Mouse (Mus musculus): ENCODE measurements at regions not wholly inside any gene's neighbourhood (a gene's known extent, or its start where the extent isn't known, plus 50 kb on each side); places are given as distances from the start of the nearest gene placed in this dataset.
"Not testable (repeated sequence)": the region's sequence is repeated elsewhere in the genome, so short reads cannot be mapped to it uniquely, and the experiment has no call there.

DNA sequence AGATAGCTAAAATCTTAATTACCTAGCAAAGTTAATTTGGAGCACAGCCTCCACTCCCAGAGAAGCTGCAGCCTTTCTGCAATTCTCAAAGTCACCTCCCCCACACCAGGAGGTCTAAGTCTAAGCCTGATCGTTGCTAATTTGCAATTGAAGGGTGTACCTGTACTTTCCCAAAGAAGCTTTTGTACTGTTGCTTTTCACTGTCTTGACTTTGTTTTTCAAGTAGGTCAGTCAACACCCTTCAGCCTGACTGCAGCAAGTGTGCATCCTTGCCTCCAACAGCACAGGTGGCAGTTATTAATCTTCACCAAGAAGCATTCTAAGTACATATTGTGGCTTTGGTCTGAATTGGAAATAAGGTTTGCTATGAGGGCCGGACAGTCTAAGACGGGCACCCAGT, 91.7 kb upstream of the Slc22a30 start:
- ATAC-seq (ENCODE audit: insufficient number of reproducible peaks, insufficient read depth, low FRiP score, low read depth); H3K9ac ChIP-seq (ENCODE audit: low read length); H3K4me3 ChIP-seq (ENCODE audit: control insufficient read depth in 1 of 2, insufficient read depth in 1 of 2, low read depth in 1 of 2, low read length in 2 of 2); H3K4me1 ChIP-seq (ENCODE audit: control insufficient read depth in 2 of 2, insufficient read depth in 2 of 2, low read length in 2 of 2); H3K27ac ChIP-seq (replicated peaks in 1 of 2; ENCODE audit: control insufficient read depth in 1 of 2, insufficient read depth in 1 of 2, low read depth in 2 of 2, low read length in 2 of 2); H3K4me2 ChIP-seq (ENCODE audit: low read length); H3K27me3 ChIP-seq (ENCODE audit: control insufficient read depth, insufficient read depth, low read length); H3K36me3 ChIP-seq (ENCODE audit: control insufficient read depth, insufficient read depth, low read length); H3K9me3 ChIP-seq (ENCODE audit: control insufficient read depth, low read length): not testable (repeated sequence)
- WGBS: 79% methylated on average over 3 of the region's 3 CpGs

DNA sequence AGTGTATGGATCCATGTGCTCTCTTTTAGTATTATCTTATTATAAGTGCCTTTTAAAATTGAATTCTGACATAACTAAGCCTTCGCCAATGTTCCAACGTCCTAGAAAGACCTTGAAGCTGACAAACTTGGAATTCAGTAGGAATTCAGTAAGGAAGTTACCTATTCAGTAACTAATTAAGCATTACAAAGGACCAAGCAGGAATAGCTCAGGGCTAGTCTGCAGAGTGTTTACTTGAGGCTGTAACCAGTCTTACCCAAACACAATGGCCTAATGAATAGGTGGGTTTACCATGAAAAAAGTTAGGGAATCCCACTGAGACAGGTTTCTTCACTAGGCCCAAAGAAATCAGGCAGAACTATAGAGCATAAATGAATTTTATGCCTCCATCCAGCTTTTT, 92.6 kb upstream of the Slc22a30 start:
- WGBS: 84% methylated on average over 2 of the region's 2 CpGs
- not testable (repeated sequence) for ATAC-seq (ENCODE audit: insufficient number of reproducible peaks, insufficient read depth, low FRiP score, low read depth); H3K9me3 ChIP-seq (ENCODE audit: control insufficient read depth, low read length); H3K36me3 ChIP-seq (ENCODE audit: control insufficient read depth, insufficient read depth, low read length); H3K27ac ChIP-seq (replicated peaks in 1 of 2; ENCODE audit: control insufficient read depth in 1 of 2, insufficient read depth in 1 of 2, low read depth in 2 of 2, low read length in 2 of 2); H3K4me2 ChIP-seq (ENCODE audit: low read length); H3K4me3 ChIP-seq (ENCODE audit: control insufficient read depth in 1 of 2, insufficient read depth in 1 of 2, low read depth in 1 of 2, low read length in 2 of 2); H3K4me1 ChIP-seq (ENCODE audit: control insufficient read depth in 2 of 2, insufficient read depth in 2 of 2, low read length in 2 of 2); H3K9ac ChIP-seq (ENCODE audit: low read length); H3K27me3 ChIP-seq (ENCODE audit: control insufficient read depth, insufficient read depth, low read length)

DNA sequence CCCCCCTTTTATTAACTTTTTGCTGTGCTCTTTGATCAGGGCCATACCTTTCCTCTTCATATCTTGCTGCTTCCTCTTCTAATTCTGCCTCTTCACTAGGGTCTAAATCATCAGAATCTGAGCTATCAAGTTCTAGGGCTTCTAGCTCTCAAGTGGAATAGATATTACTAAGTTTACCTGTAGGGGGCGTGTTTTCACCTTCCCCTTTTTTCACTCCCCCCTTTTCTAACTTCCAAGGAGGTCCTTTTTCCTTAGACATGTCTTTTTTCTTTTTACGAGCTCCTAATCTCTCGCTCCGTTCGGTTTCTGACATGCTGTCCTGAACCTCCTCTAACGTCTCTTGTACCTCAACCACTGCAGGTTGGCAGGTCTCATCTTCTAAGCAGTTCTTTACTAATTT, 73.3 kb upstream of the Slc22a8 start:
- WGBS: 74% methylated on average over 6 of the region's 6 CpGs
- not testable (repeated sequence) for H3K9ac ChIP-seq (ENCODE audit: low read length); H3K27ac ChIP-seq (replicated peaks in 1 of 2; ENCODE audit: control insufficient read depth in 1 of 2, insufficient read depth in 1 of 2, low read depth in 2 of 2, low read length in 2 of 2); H3K27me3 ChIP-seq (ENCODE audit: control insufficient read depth, insufficient read depth, low read length); H3K36me3 ChIP-seq (ENCODE audit: control insufficient read depth, insufficient read depth, low read length); H3K9me3 ChIP-seq (ENCODE audit: control insufficient read depth, low read length); H3K4me1 ChIP-seq (ENCODE audit: control insufficient read depth in 2 of 2, insufficient read depth in 2 of 2, low read length in 2 of 2); ATAC-seq (ENCODE audit: insufficient number of reproducible peaks, insufficient read depth, low FRiP score, low read depth)
- peak overlapping the region in 1 of 2 experiments; percentile 41; a peak in 1 of 4 replicates for H3K4me3 ChIP-seq (ENCODE audit: control insufficient read depth in 1 of 2, insufficient read depth in 1 of 2, low read depth in 1 of 2, low read length in 2 of 2)
- H3K4me2 ChIP-seq (ENCODE audit: low read length): peak overlapping the region; percentile 59

DNA sequence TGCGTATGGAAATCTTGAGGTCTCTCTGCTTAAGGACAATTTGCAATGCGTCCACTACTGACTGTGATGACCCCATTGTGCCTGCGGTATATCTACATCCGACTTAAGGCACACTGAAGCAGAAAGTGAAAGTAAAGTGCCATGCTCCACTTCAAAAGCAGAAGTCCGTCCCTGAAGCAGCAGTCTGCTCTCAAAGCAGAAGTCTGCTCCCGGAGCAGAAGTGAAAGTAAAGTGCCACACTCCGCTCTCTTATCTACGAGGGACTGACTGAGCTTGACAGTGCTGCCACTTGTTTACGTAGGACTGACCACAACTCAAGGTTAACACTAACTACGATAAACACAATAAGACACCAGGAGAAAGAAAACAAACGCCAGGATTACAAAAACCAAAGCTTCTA, 72.8 kb upstream of the Slc22a8 start:
- H3K4me3 ChIP-seq (ENCODE audit: control insufficient read depth in 1 of 2, insufficient read depth in 1 of 2, low read depth in 1 of 2, low read length in 2 of 2): peak overlapping the region; percentile 22 to 41
- H3K4me2 ChIP-seq (ENCODE audit: low read length): peak overlapping the region; percentile 59
- peak overlapping the region; percentile 57 for H3K9ac ChIP-seq (ENCODE audit: low read length)
- WGBS: 49% methylated on average over 11 of the region's 11 CpGs
- no peak for ATAC-seq (ENCODE audit: insufficient number of reproducible peaks, insufficient read depth, low FRiP score, low read depth)
- peak overlapping the region; percentile 35 to 42 for H3K27ac ChIP-seq (replicated peaks in 1 of 2; ENCODE audit: control insufficient read depth in 1 of 2, insufficient read depth in 1 of 2, low read depth in 2 of 2, low read length in 2 of 2)
- no peaks in the 10 kb centered on the region for H3K4me1 ChIP-seq (ENCODE audit: control insufficient read depth in 2 of 2, insufficient read depth in 2 of 2, low read length in 2 of 2)
- H3K36me3 ChIP-seq (ENCODE audit: control insufficient read depth, insufficient read depth, low read length): no peaks in the 10 kb centered on the region
- H3K9me3 ChIP-seq (ENCODE audit: control insufficient read depth, low read length): no peaks in the 10 kb centered on the region
- no peaks in the 10 kb centered on the region for H3K27me3 ChIP-seq (ENCODE audit: control insufficient read depth, insufficient read depth, low read length)

DNA sequence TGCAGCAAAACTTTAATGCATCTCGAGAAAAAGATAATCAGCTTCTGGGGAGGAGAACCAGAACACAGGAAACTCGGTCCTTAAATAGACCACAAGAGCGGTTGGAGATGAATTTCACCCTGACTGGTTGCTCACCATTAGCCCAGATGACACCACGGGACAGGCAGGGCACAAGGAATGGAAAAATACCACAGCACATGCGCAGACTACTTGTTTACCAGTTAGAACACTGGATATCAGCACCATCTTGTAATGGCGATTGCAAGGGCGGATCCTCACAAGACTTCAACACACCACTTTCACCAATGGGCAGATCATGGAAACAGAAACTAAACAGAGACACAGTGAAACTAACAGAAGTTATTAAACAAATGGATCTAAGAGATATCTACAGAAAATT, 72.1 kb upstream of the Slc22a8 start:
- H3K9ac ChIP-seq (ENCODE audit: low read length); H3K4me1 ChIP-seq (ENCODE audit: control insufficient read depth in 2 of 2, insufficient read depth in 2 of 2, low read length in 2 of 2); H3K36me3 ChIP-seq (ENCODE audit: control insufficient read depth, insufficient read depth, low read length); H3K27me3 ChIP-seq (ENCODE audit: control insufficient read depth, insufficient read depth, low read length); H3K9me3 ChIP-seq (ENCODE audit: control insufficient read depth, low read length); ATAC-seq (ENCODE audit: insufficient number of reproducible peaks, insufficient read depth, low FRiP score, low read depth): not testable (repeated sequence)
- H3K27ac ChIP-seq (replicated peaks in 1 of 2; ENCODE audit: control insufficient read depth in 1 of 2, insufficient read depth in 1 of 2, low read depth in 2 of 2, low read length in 2 of 2): peak overlapping the region in 1 of 2 experiments; percentile 35; a peak in 1 of 4 replicates
- H3K4me3 ChIP-seq (ENCODE audit: control insufficient read depth in 1 of 2, insufficient read depth in 1 of 2, low read depth in 1 of 2, low read length in 2 of 2): peak overlapping the region in 1 of 2 experiments; percentile 41; a peak in 3 of 4 replicates
- H3K4me2 ChIP-seq (ENCODE audit: low read length): peak overlapping the region; percentile 59
- 67% methylated on average over 7 of the region's 7 CpGs for WGBS

DNA sequence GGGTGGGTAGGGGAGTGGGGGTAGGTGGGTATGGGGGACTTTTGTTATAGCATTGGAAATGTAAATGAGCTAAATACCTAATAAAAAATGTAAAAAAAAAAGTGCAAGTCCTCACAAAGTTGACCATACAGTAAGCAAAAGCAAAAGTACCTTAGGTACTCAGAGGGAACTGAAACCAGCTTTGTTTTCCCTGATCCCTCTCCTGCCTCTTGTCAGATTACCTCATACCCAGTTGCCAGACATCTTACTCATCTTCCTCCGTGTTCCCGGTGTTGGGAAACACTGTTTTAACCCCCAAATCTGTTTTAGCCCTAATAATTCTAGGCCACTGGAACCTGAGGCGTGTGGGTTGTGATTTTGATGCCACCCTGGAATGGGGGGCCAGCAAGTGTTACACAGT, 56.5 kb upstream of the Slc22a8 start:
- Histone ChIP-seq H3K27me3 (ENCODE audit: control insufficient read depth, insufficient read depth, low read length) (no peaks in the 10 kb centered on the region), H3K4me2 (ENCODE audit: low read length) (no peak overlapping the region), H3K4me1 (ENCODE audit: control insufficient read depth in 2 of 2, insufficient read depth in 2 of 2, low read length in 2 of 2) (no peaks in the 10 kb centered on the region), H3K27ac (replicated peaks in 1 of 2; ENCODE audit: control insufficient read depth in 1 of 2, insufficient read depth in 1 of 2, low read depth in 2 of 2, low read length in 2 of 2) (no peak overlapping the region), H3K9me3 (ENCODE audit: control insufficient read depth, low read length) (no peaks in the 10 kb centered on the region), H3K36me3 (ENCODE audit: control insufficient read depth, insufficient read depth, low read length) (no peaks in the 10 kb centered on the region), H3K4me3 (ENCODE audit: control insufficient read depth in 1 of 2, insufficient read depth in 1 of 2, low read depth in 1 of 2, low read length in 2 of 2) (no peak overlapping the region), H3K9ac (ENCODE audit: low read length) (no peak overlapping the region)
- no peak for ATAC-seq (ENCODE audit: insufficient number of reproducible peaks, insufficient read depth, low FRiP score, low read depth)
- 67% methylated on average over 3 of the region's 3 CpGs for WGBS

DNA sequence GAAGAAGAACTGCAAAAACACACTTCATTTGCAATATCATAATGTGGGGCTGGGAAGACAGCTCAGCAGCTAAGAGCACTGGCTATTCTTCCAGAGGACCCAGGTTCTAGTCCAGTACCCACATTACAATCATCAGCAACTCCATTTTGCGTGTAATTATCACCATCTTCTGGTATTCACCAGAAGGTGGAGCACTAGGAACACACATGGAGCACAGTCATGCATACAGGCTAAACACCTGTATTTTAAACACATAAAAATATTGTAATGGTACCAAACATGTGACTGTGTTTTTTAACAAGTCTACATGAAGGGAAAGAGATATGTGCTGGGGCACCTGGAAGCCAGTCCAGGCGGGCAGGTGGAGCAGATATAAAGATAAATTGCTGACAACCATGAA, 55.0 kb upstream of the Slc22a8 start:
- H3K4me2 ChIP-seq (ENCODE audit: low read length): no peak overlapping the region
- H3K27ac ChIP-seq (replicated peaks in 1 of 2; ENCODE audit: control insufficient read depth in 1 of 2, insufficient read depth in 1 of 2, low read depth in 2 of 2, low read length in 2 of 2): no peak overlapping the region
- no peaks in the 10 kb centered on the region for H3K27me3 ChIP-seq (ENCODE audit: control insufficient read depth, insufficient read depth, low read length)
- no peaks in the 10 kb centered on the region for H3K36me3 ChIP-seq (ENCODE audit: control insufficient read depth, insufficient read depth, low read length)
- H3K4me3 ChIP-seq (ENCODE audit: control insufficient read depth in 1 of 2, insufficient read depth in 1 of 2, low read depth in 1 of 2, low read length in 2 of 2): no peak overlapping the region
- no peaks in the 10 kb centered on the region for H3K4me1 ChIP-seq (ENCODE audit: control insufficient read depth in 2 of 2, insufficient read depth in 2 of 2, low read length in 2 of 2)
- WGBS: 47% methylated on average over 2 of the region's 2 CpGs
- no peak overlapping the region for H3K9ac ChIP-seq (ENCODE audit: low read length)
- no peaks in the 10 kb centered on the region for H3K9me3 ChIP-seq (ENCODE audit: control insufficient read depth, low read length)
- no peak for ATAC-seq (ENCODE audit: insufficient number of reproducible peaks, insufficient read depth, low FRiP score, low read depth)
